Mouse (Mus musculus): ENCODE measurements around the gene Tnxb. TPM values are rescaled to one million over a fixed set of nuclear protein-coding genes. Genes with fewer than 3 reads are reported as not detected.

Gene Tnxb
- 0.05 and 0.06 TPM in 2 replicates for polyA plus RNA-seq (2015; fragmentation: Nextera tagmentation; extraction: Ambion mirVana)

DNA sequence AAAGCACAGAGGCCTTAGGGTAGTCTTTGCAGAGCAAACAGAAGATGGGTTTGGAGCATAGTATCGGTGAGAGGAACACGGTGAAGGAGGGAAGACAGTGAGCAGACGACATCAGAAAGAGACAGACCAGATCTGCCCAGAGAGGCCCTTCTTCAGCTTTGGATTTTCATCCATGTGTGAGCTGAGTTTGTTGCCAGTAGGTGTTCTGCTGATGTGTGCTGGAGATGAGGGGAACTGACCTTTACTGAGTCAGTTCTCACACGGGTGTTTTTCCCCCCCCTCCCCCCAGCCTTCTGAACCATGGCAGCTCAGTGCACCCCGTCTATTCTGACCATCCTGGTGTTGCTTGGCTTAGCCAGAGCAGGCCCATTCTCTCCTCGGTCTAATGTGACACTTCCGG is at the start of gene Tnxb:
Tnxb (plus strand) TSS at position 301 of the 400 bp plus-strand sequence.
- no peak within 1 kb of the TSS for H3K27ac ChIP-seq (replicated peaks)
- H3K4me1 ChIP-seq = peaks cover 15% of the 10 kb centered on the region
- ATAC-seq (replicated peaks) = no peak
- H3K27me3 ChIP-seq = peaks cover 43% of the 10 kb centered on the region
- H3K9ac ChIP-seq (replicated peaks) = peak within 1 kb of the TSS; percentile 26
- H3K36me3 ChIP-seq = no peaks in the 10 kb centered on the region
- H3K4me2 ChIP-seq (replicated peaks) = peak within 1 kb of the TSS; percentile 53
- WGBS = 65% methylated on average over 7 of the region's 7 CpGs
- H3K4me3 ChIP-seq = peak within 1 kb of the TSS; percentile 35
- H3K9me3 ChIP-seq = no peaks in the 10 kb centered on the region

DNA sequence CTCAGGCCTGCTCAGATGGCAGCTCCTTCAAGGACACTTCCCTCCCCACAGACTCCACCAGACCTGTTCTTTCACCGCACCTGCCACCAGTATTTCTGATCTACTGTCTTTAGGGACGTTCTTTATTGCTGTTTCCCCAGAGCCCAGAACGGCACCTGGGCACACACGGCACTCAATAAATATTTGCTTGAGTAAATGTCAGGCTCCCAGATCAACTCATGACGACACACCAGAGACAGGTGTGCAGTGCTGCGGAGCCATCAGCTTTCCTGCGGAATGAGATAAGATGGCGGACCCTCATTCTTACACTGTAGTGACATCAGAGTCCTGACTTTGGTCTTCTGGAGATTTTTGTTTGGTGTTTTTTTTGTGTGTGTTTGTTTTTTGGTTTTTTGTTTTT is 49.3 kb upstream of the Tnxb start:
- H3K36me3 ChIP-seq = peaks cover 35% of the 10 kb centered on the region
- no peak overlapping the region for H3K9ac ChIP-seq (replicated peaks)
- WGBS = over 99% methylated on average over 8 of the region's 8 CpGs

DNA sequence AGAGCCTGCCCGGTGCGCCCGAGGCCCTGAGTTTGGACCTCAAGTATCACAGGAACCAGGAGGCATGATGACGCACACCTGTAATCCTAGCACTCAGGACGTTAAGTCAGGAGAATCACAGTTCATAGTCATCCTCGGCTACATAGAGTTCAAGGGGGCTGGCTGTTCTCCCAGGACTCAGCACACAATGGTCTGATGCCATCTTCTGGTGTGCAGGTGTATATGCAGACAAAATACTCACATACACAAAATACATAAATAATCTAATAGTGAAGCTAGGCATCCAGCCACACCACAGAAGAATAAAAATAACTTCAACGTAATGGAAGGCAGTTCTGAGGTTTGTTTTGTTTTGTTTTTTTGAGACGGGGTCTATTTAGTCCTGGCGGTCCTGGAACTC is 47.2 kb upstream of the Tnxb start:
- H3K9ac ChIP-seq (replicated peaks) = no peak overlapping the region
- no peaks in the 10 kb centered on the region for H3K27me3 ChIP-seq
- peaks cover 24% of the 10 kb centered on the region for H3K36me3 ChIP-seq
- peaks cover 18% of the 10 kb centered on the region for H3K4me1 ChIP-seq
- no peak for ATAC-seq (replicated peaks)
- 87% methylated on average over 9 of the region's 9 CpGs for WGBS
- no peak overlapping the region for H3K27ac ChIP-seq (replicated peaks)
- H3K4me2 ChIP-seq (replicated peaks) = no peak overlapping the region
- H3K9me3 ChIP-seq = no peaks in the 10 kb centered on the region
- no peak overlapping the region for H3K4me3 ChIP-seq

More for the DNA sequence above, 49.3 kb upstream of the Tnxb start:
- H3K27me3 ChIP-seq = no peaks in the 10 kb centered on the region
- no peak overlapping the region for H3K27ac ChIP-seq (replicated peaks)
- H3K9me3 ChIP-seq = no peaks in the 10 kb centered on the region
- peaks cover 4% of the 10 kb centered on the region for H3K4me1 ChIP-seq
- no peak overlapping the region for H3K4me2 ChIP-seq (replicated peaks)
- H3K4me3 ChIP-seq = no peak overlapping the region
- ATAC-seq (replicated peaks) = no peak

GRCm38 (mm10) chr17:34624981-34625380 is 45.4 kb upstream of the Tnxb start:
- Histone ChIP-seq H3K27ac (replicated peaks) (no peak overlapping the region), H3K4me1 (peaks cover 37% of the 10 kb centered on the region), H3K36me3 (peaks cover 23% of the 10 kb centered on the region), H3K27me3 (peaks cover under 1% of the 10 kb centered on the region; the same call in 1 of the 2 replicates), H3K4me3 (no peak overlapping the region), H3K9me3 (no peaks in the 10 kb centered on the region), H3K4me2 (replicated peaks) (no peak overlapping the region), H3K9ac (replicated peaks) (no peak overlapping the region)
- WGBS = 98% methylated on average over 3 of the region's 3 CpGs
- ATAC-seq (replicated peaks) = no peak

DNA sequence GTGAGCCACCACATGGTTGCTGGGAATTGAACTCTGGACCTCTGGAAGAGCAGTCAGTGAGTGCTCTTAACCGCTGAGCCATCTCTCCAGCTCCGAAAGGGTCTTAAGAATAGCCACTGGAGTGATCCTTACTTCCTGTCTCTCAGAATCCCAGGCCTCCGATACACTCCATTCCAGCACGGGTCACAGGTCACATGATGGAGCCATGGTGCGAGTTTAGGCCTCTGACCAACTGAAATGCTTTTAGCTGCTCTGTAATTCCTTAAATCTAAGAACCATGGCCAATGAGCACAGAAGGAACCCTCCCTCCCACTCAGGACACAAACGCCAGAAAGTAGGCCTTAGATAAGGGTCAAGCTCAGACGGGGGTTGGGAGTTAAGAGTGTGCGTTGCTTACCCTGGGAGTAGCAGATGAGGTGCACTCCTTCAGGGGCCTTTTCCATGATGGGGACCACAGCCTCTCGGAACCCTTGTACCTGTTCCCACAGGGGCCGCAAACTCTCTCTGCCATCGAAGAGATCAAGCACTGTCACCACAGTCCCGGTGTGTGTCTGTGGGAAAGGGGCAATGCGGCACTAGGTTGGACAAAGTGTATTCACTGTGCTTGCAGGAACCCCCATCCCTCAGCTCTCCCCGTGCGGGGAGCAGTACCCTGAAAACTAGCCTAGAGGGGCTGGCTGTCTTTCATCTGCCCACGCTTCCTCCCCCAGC is 44.1 kb upstream of the Tnxb start:
- H3K36me3 ChIP-seq = peaks cover 16% of the 10 kb centered on the region
- H3K9ac ChIP-seq (replicated peaks) = peak overlapping the region; percentile 71
- H3K4me2 ChIP-seq (replicated peaks) = peak overlapping the region; percentile 96
- H3K27me3 ChIP-seq = peaks cover 8% of the 10 kb centered on the region; the same call in 1 of the 2 replicates
- no peaks in the 10 kb centered on the region for H3K9me3 ChIP-seq
- no peak for ATAC-seq (replicated peaks)
- peak overlapping the region; percentile 87 for H3K27ac ChIP-seq (replicated peaks)
- H3K4me1 ChIP-seq = peaks cover 49% of the 10 kb centered on the region
- peak overlapping the region; percentile 69 for H3K4me3 ChIP-seq
- WGBS = 49% methylated on average over 16 of the region's 16 CpGs

DNA sequence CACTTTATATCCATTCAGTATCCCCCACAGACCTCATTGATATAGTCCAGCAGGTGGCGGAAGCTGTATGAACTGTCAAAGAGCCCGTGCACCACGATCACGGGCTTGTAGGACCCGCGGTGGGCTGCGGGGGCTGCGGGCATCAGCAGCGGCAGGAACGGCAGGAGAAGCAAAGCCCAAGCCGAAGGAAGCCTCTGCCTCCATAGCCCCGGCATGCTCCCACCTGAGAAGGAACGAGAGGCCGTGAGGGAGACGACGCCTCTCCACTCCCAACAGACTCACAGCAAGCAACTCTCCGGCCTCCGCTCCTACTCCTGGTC is 43.6 kb upstream of the Tnxb start:
- Histone ChIP-seq H3K4me1 (peaks cover 54% of the 10 kb centered on the region), H3K4me2 (replicated peaks) (peak overlapping the region; percentile 96), H3K36me3 (peaks cover 14% of the 10 kb centered on the region), H3K9me3 (no peaks in the 10 kb centered on the region), H3K4me3 (peak overlapping the region; percentile 69), H3K27ac (replicated peaks) (peak overlapping the region; percentile 87), H3K9ac (replicated peaks) (peak overlapping the region; percentile 71), H3K27me3 (peaks cover 13% of the 10 kb centered on the region)
- peak; percentile 15 for ATAC-seq (replicated peaks)
- WGBS = under 1% methylated on average over 18 of the region's 18 CpGs

GRCm38 (mm10) chr17:34627093-34627942 is 43.0 kb upstream of the Tnxb start:
- under 1% methylated on average over 45 of the region's 45 CpGs for WGBS
- Histone ChIP-seq H3K27me3 (peaks cover 17% of the 10 kb centered on the region), H3K9me3 (no peaks in the 10 kb centered on the region), H3K4me3 (peak overlapping the region; percentile 69), H3K4me2 (replicated peaks) (peak overlapping the region; percentile 96), H3K4me1 (peaks cover 60% of the 10 kb centered on the region), H3K9ac (replicated peaks) (peak overlapping the region; percentile 71), H3K36me3 (peaks cover 8% of the 10 kb centered on the region), H3K27ac (replicated peaks) (peak overlapping the region; percentile 87)
- ATAC-seq (replicated peaks) = peak; percentile 70

GRCm38 (mm10) chr17:34627943-34628643 is 42.2 kb upstream of the Tnxb start, which contains the start of gene Ppt2:
Gene Ppt2, minus strand, starts transcription at chr17:34628510.
- H3K4me2 ChIP-seq (replicated peaks) = peak within 1 kb of the TSS; percentile 96
- WGBS = 6% methylated on average over 29 of the region's 29 CpGs
- H3K4me1 ChIP-seq = peaks cover 62% of the 10 kb centered on the region
- H3K27me3 ChIP-seq = peaks cover 19% of the 10 kb centered on the region
- 0 out of 2 replicates have a peak, but pooled peaks cover under 1% of the 10 kb centered on the region for H3K36me3 ChIP-seq
- H3K27ac ChIP-seq (replicated peaks) = peak within 1 kb of the TSS; percentile 87
- peak; percentile 4; the same call in 1 of the 2 replicates for ATAC-seq (replicated peaks)
- H3K4me3 ChIP-seq = peak within 1 kb of the TSS; percentile 69
- peak within 1 kb of the TSS; percentile 71 for H3K9ac ChIP-seq (replicated peaks)
- H3K9me3 ChIP-seq = no peaks in the 10 kb centered on the region

DNA sequence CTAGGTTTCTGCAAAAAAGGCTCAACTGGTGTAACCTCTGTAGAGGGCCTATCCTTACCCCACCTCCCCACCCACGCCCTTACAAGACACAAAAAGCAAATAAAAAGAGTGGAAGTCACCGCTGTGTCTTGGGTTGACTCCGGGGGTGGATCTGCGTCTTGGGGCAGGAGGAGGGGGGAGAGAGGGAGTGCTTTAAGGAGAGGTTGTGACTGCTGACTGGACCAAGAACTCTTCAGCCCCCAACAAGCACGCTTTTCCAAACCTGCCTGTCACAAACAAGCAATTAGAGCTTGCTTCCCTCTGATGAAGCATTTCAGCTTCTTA is 41.7 kb upstream of the Tnxb start:
- peak overlapping the region; percentile 71; the same call in 1 of the 2 replicates for H3K9ac ChIP-seq (replicated peaks)
- peaks cover 19% of the 10 kb centered on the region for H3K27me3 ChIP-seq
- H3K9me3 ChIP-seq = no peaks in the 10 kb centered on the region
- peaks cover 62% of the 10 kb centered on the region for H3K4me1 ChIP-seq
- peak overlapping the region; percentile 96 for H3K4me2 ChIP-seq (replicated peaks)
- peak overlapping the region; percentile 69 for H3K4me3 ChIP-seq
- H3K27ac ChIP-seq (replicated peaks) = peak overlapping the region; percentile 87
- no peaks in the 10 kb centered on the region for H3K36me3 ChIP-seq
- 17% methylated on average over 5 of the region's 5 CpGs for WGBS
- no peak for ATAC-seq (replicated peaks)

DNA sequence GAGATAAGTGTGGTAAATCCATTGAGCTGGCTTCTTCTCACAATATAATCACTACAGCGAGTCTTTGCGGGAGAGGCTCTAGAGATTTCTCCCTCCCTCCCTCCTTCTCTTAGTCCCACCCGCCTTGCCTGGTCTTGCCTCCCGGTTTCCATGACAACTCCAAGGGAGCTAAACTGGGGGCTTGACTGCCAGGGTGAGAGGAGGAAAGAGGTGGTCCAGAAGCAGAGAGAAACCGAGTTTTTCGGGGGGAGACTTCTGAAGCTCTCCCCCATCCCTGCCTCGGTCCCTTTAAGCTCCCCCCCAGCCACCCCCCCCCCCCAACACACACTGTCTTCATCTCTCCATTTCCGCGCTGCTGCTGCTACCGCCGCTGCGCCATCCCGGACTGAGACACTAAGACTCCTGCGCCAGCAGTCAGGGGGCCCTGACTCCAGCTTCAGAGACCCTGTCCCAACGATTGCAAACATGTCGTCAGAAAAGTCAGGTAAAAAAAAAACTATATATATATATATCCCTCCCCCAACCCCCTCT is 41.0 kb upstream of the Tnxb start, which contains the start of gene Prrt1:
Prrt1 (plus strand) TSS at position 313 of the 531 bp plus-strand sequence.
- Histone ChIP-seq H3K9me3 (no peaks in the 10 kb centered on the region), H3K27ac (replicated peaks) (peak within 1 kb of the TSS; percentile 87), H3K36me3 (no peaks in the 10 kb centered on the region), H3K4me3 (peak within 1 kb of the TSS; percentile 69), H3K9ac (replicated peaks) (peak within 1 kb of the TSS; percentile 71), H3K4me1 (peaks cover 62% of the 10 kb centered on the region), H3K27me3 (peaks cover 19% of the 10 kb centered on the region), H3K4me2 (replicated peaks) (peak within 1 kb of the TSS; percentile 96)
- peak; percentile 38; the same call in 1 of the 2 replicates for ATAC-seq (replicated peaks)
- WGBS = 1% methylated on average over 16 of the region's 16 CpGs

GRCm38 (mm10) chr17:34629796-34630603 is 40.3 kb upstream of the Tnxb start:
- ATAC-seq (replicated peaks) = no peak
- peaks cover 62% of the 10 kb centered on the region for H3K4me1 ChIP-seq
- whole genome bisulfite sequencing = 23% methylated on average over 12 of the region's 12 CpGs
- H3K9ac ChIP-seq (replicated peaks) = peak overlapping the region; percentile 38
- peak overlapping the region; percentile 96 for H3K4me2 ChIP-seq (replicated peaks)
- H3K36me3 ChIP-seq = no peaks in the 10 kb centered on the region
- peaks cover 19% of the 10 kb centered on the region for H3K27me3 ChIP-seq
- peak overlapping the region; percentile 69 for H3K4me3 ChIP-seq
- H3K9me3 ChIP-seq = no peaks in the 10 kb centered on the region
- no peak overlapping the region for H3K27ac ChIP-seq (replicated peaks)

Measured in forebrain, embryonic 15.5 days (tissue).